Mouse (Mus musculus) forebrain, embryonic 14.5 days (tissue): Measurements from ENCODE around the gene Vmn1r135. TPM values are rescaled to one million over a fixed set of nuclear protein-coding genes. Genes with fewer than 3 reads are reported as not detected.
"Not testable (repeated sequence)": the region's sequence is repeated elsewhere in the genome, so short reads cannot be mapped to it uniquely, and the experiment has no call there.

Source experiments
- ATAC-seq: fragments of 200-750 bp; cut with Nextera tagmentation; 2 replicates; pipeline ENCODE4 v1.8.0; 2017; ENCODE audit warnings: mild to moderate bottlenecking, moderate library complexity
- DNase-seq: peaks from one replicate; pipeline ENCODE4 v3.0.0-alpha.2; 2015; ENCODE audit warnings: low spot score
- H3K27ac ChIP-seq: fragments of 300-500 bp; sonication (generic); 2 replicates; pipeline ENCODE4 v1.5.1; 2014; ENCODE audit warnings: low read depth, mild to moderate bottlenecking, control low read depth, low read length, moderate library complexity
- H3K27me3 ChIP-seq: fragments of 300-500 bp; sonication (generic); replicated peaks from 2 replicates; pipeline ENCODE4 v1.6.1; 2014; ENCODE audit warnings: low read length, control low read depth, mixed read lengths; ENCODE audit not compliant: control insufficient read depth, insufficient read depth
- H3K36me3 ChIP-seq: fragments of 300-500 bp; sonication (generic); 2 replicates; pipeline ENCODE4 v1.6.1; 2014; ENCODE audit warnings: low read length, control low read depth; ENCODE audit not compliant: control insufficient read depth, insufficient read depth
- H3K4me1 ChIP-seq: fragments of 300-500 bp; sonication (generic); 2 replicates; pipeline ENCODE4 v1.6.1; 2014; ENCODE audit warnings: antibody characterized with exemption, low read length, control low read depth; ENCODE audit not compliant: control insufficient read depth, insufficient read depth
- H3K4me2 ChIP-seq: fragments of 300-500 bp; sonication (generic); 2 replicates; pipeline ENCODE4 v1.6.1; 2014; ENCODE audit warnings: mild to moderate bottlenecking, control low read depth, low read length
- H3K4me3 ChIP-seq: fragments of 300-500 bp; sonication (generic); 2 replicates; pipeline ENCODE4 v1.5.1; 2014; ENCODE audit warnings: low read depth, low read length, control low read depth
- H3K9ac ChIP-seq: fragments of 300-500 bp; sonication (generic); 2 replicates; pipeline ENCODE4 v1.6.1; 2014; ENCODE audit warnings: mild to moderate bottlenecking, low read length, control low read depth, moderate library complexity
- H3K9me3 ChIP-seq: fragments of 300-500 bp; sonication (generic); replicated peaks from 2 replicates; pipeline ENCODE4 v1.6.1; 2016; ENCODE audit warnings: low read length, control low read depth, mixed read lengths; ENCODE audit not compliant: control insufficient read depth
- WGBS: fragments of 180-500 bp; shearing (Covaris S2); extraction: QIAGEN DNeasy Blood & Tissue Kit; methylation state at CpG from one replicate; pipeline ENCODE4 v1.1.7; 2014; 5-methylcytosine and 5-hydroxymethylcytosine counted together
- polyA plus RNA-seq: library from polyadenylated mRNA; unstranded; fragments of >200 nt; fragmentation: Nextera tagmentation; extraction: Ambion mirVana; gene quantifications from 2 replicates; pipeline ENCODE4 v1.2.1, GENCODE M21; 2014

Gene Vmn1r135
- not detected in 2 replicates for polyA plus RNA-seq

GRCm38 (mm10) chr7:21832051-21832450 is at the start of gene Vmn1r135:
Gene Vmn1r135 (plus strand): TSS chr7:21832351.
- not testable (repeated sequence) for H3K27me3 ChIP-seq, H3K9me3 ChIP-seq, ATAC-seq, H3K4me2 ChIP-seq, H3K4me3 ChIP-seq, H3K4me1 ChIP-seq, DNase-seq, H3K9ac ChIP-seq, H3K36me3 ChIP-seq, H3K27ac ChIP-seq
- no CpG with 5 or more reads among the region's 1 CpGs for WGBS

GRCm38 (mm10) chr7:21796628-21797027 is 35.5 kb upstream of the Vmn1r135 start, which contains the start of gene Gm4177:
Gene Gm4177 (minus strand): TSS chr7:21796728.
- not testable (repeated sequence) for ATAC-seq, H3K4me1 ChIP-seq, H3K9me3 ChIP-seq, H3K36me3 ChIP-seq, H3K27ac ChIP-seq, H3K27me3 ChIP-seq, H3K9ac ChIP-seq, DNase-seq, H3K4me3 ChIP-seq, H3K4me2 ChIP-seq
- WGBS = no CpG with 5 or more reads among the region's 3 CpGs

GRCm38 (mm10) chr7:21844167-21844566 is 12.0 kb downstream of the Vmn1r135 start, which contains the start of gene Gm5725:
Gene Gm5725 (minus strand): TSS chr7:21844267.
- not testable (repeated sequence) for H3K4me2 ChIP-seq, ATAC-seq, H3K4me1 ChIP-seq, DNase-seq, H3K36me3 ChIP-seq, H3K4me3 ChIP-seq, H3K27ac ChIP-seq, H3K9ac ChIP-seq, H3K27me3 ChIP-seq, H3K9me3 ChIP-seq
- no CpG with 5 or more reads among the region's 1 CpGs for WGBS

Other genes with a start within 250 kb of the Vmn1r135 start
- not detected in 2 replicates for gene Vmn1r132, start 218.3 kb upstream of the Vmn1r135 start, polyA plus RNA-seq
- not detected in 2 replicates for gene Gm4175, start 70.9 kb upstream of the Vmn1r135 start, polyA plus RNA-seq
- gene Gm4177, start 35.6 kb upstream of the Vmn1r135 start, polyA plus RNA-seq = not detected in 2 replicates
- gene Gm5725, start 11.9 kb downstream of the Vmn1r135 start, polyA plus RNA-seq = not detected in 2 replicates
- not detected in 2 replicates for gene Gm5891, start 88.9 kb downstream of the Vmn1r135 start, polyA plus RNA-seq
- gene Vmn1r137, start 162.2 kb downstream of the Vmn1r135 start, polyA plus RNA-seq = not detected in 2 replicates
- not detected in 2 replicates for gene Vmn1r138, start 196.5 kb downstream of the Vmn1r135 start, polyA plus RNA-seq
- gene Gm6176, start 224.0 kb downstream of the Vmn1r135 start, polyA plus RNA-seq = not detected in 2 replicates
- gene Vmn1r139, start 236.7 kb downstream of the Vmn1r135 start, polyA plus RNA-seq = not detected in 2 replicates